ENCODE assay signal across 24 mouse cellular contexts in genomic region chr9:66104601-66105000, GRCm38 (mm10). TPM values are rescaled to one million over a fixed set of nuclear protein-coding genes. Genes with fewer than 3 reads are reported as not detected.
DNase-seq lines count a peak whose midpoint lies in the region; ATAC-seq and TF ChIP-seq lines count a peak whose summit lies in the region.
"Had no signal": no experiment of that assay in that cellular context is flagged by ENCODE, and none has a peak within 500 bp of the region (broad histone marks: within the 10 kb centered on the region; RNA-seq: fewer than 3 reads in every experiment).

No protein-coding gene starts in this region.

- TF ChIP-seq CTCF in kidney, adult 2 months (conservative IDR thresholded peaks at IDR 0.05; ENCODE audit: insufficient read depth, insufficient read length, low read depth, low read length): no peak

- no peak overlapping the region for H3K4me3 ChIP-seq in kidney, adult 2 months (ENCODE audit: insufficient read depth, low read depth, low read length)
- no peak overlapping the region for H3K4me3 ChIP-seq in kidney, embryonic 14.5 days (ENCODE audit: low read length)
- H3K4me3 ChIP-seq in liver, embryonic 11.5 days (ENCODE audit: low read depth, low read length): no peak overlapping the region
- H3K4me3 ChIP-seq in liver, embryonic 13.5 days (replicated peaks): no peak overlapping the region
- H3K4me3 ChIP-seq: embryonic facial prominence, embryonic 13.5 days; forebrain, embryonic 13.5 days; gastrocnemius, adult 2 months; hindbrain, embryonic 13.5 days had no signal

- WGBS in kidney, adult 2 months: 60% methylated on average over 4 of the region's 4 CpGs
- 93% methylated on average over 4 of the region's 4 CpGs for WGBS in kidney, embryonic 14.5 days
- 90% methylated on average over 4 of the region's 4 CpGs for WGBS in liver, embryonic 11.5 days
- WGBS in liver, embryonic 13.5 days (ENCODE audit: insufficient replicate concordance): 86% methylated on average over 4 of the region's 4 CpGs

- H3K27ac ChIP-seq in kidney, adult 2 months (ENCODE audit: insufficient read depth, low read depth, low read length): 0 out of 2 replicates have a peak overlapping the region, but pooled peaks have one; percentile 36
- H3K27ac ChIP-seq in kidney, embryonic 14.5 days (ENCODE audit: low read depth, low read length): no peak overlapping the region
- no peak overlapping the region for H3K27ac ChIP-seq in liver, embryonic 11.5 days (ENCODE audit: low read depth, low read length)
- peak overlapping the region; percentile 65; the same call in 1 of the 2 replicates for H3K27ac ChIP-seq in liver, embryonic 13.5 days
- H3K27ac ChIP-seq: embryonic facial prominence, embryonic 13.5 days; forebrain, embryonic 13.5 days; gastrocnemius, adult 2 months; hindbrain, embryonic 13.5 days had no signal

- H3K36me3 ChIP-seq in kidney, adult 2 months (ENCODE audit: control insufficient read depth, insufficient read depth, low read length): peaks cover 4% of the 10 kb centered on the region
- peaks cover 79% of the 10 kb centered on the region for H3K36me3 ChIP-seq in kidney, embryonic 14.5 days (ENCODE audit: control insufficient read depth, insufficient read depth, low read length)
- H3K36me3 ChIP-seq in liver, embryonic 11.5 days (ENCODE audit: control insufficient read depth, insufficient read depth, low read length): peaks cover 38% of the 10 kb centered on the region
- H3K36me3 ChIP-seq in liver, embryonic 13.5 days: peaks cover 90% of the 10 kb centered on the region

- ATAC-seq in kidney, embryonic 14.5 days (ENCODE audit: low FRiP score, low TSS enrichment): no peak
- ATAC-seq in liver, embryonic 11.5 days (replicated peaks; ENCODE audit: low FRiP score): no peak
- ATAC-seq in liver, embryonic 13.5 days (ENCODE audit: low read depth): peak; percentile 68; the same call in 1 of the 2 replicates
- ATAC-seq: activated CD4-positive, CD25-positive, alpha-beta regulatory T cell, adult 4 months; CD4-positive, CD25-positive, alpha-beta regulatory T cell, adult 4 months; forebrain, embryonic 13.5 days; forebrain, postnatal 0 days; Patski had no signal

- DNase-seq in kidney, adult 2 months: peak; percentile 74
- peak; percentile 29 for DNase-seq in liver
- no peak for DNase-seq in liver, embryonic 11.5 days (ENCODE audit: low spot score)
- DNase-seq in liver, embryonic 13.5 days: no peak
- peak; percentile 37 for DNase-seq in yolk sac, embryonic 10.5 days (ENCODE audit: low spot score)
- DNase-seq in right cerebral cortex, postnatal 4 days: no peak
- no peak for DNase-seq in layer of hippocampus, postnatal 36 days
- DNase-seq: adrenal gland, postnatal 14 days; B cell, adult 2 months; cerebellum, adult 18-20 months; cerebellum, adult 9-11 months; cerebellum, postnatal 36 days; forebrain, postnatal 0 days; gastrocnemius, adult 2 months; gastrocnemius, postnatal 36 days; heart, postnatal 10 days; heart, postnatal 4 days had no signal

- no peaks in the 10 kb centered on the region for H3K27me3 ChIP-seq in kidney, adult 2 months (replicated peaks; ENCODE audit: control insufficient read depth, insufficient read depth, low read length)
- H3K27me3 ChIP-seq in kidney, embryonic 14.5 days (ENCODE audit: control insufficient read depth, insufficient read depth, low read length): no peaks in the 10 kb centered on the region
- no peaks in the 10 kb centered on the region for H3K27me3 ChIP-seq in liver, embryonic 11.5 days (replicated peaks; ENCODE audit: control insufficient read depth, insufficient read depth, low read length)
- H3K27me3 ChIP-seq in liver, embryonic 13.5 days: no peaks in the 10 kb centered on the region
- H3K27me3 ChIP-seq: embryonic facial prominence, embryonic 13.5 days; forebrain, embryonic 13.5 days; hindbrain, embryonic 13.5 days; Patski had no signal

- H3K9ac ChIP-seq in kidney, embryonic 14.5 days (ENCODE audit: low read depth, low read length): no peak overlapping the region
- H3K9ac ChIP-seq in liver, embryonic 11.5 days (ENCODE audit: low read depth, low read length): no peak overlapping the region
- no peak overlapping the region for H3K9ac ChIP-seq in liver, embryonic 13.5 days
- H3K9ac ChIP-seq: embryonic facial prominence, embryonic 13.5 days; forebrain, embryonic 13.5 days; forebrain, postnatal 0 days; hindbrain, embryonic 13.5 days had no signal

- peaks cover 8% of the 10 kb centered on the region; the same call in 1 of the 2 replicates for H3K4me1 ChIP-seq in kidney, adult 2 months (ENCODE audit: control insufficient read depth, insufficient read depth, low read length)
- H3K4me1 ChIP-seq in kidney, embryonic 14.5 days (ENCODE audit: control insufficient read depth, insufficient read depth, low read length): no peaks in the 10 kb centered on the region
- no peaks in the 10 kb centered on the region for H3K4me1 ChIP-seq in liver, embryonic 11.5 days (replicated peaks; ENCODE audit: control insufficient read depth, insufficient read depth, low read length)
- peaks cover 23% of the 10 kb centered on the region for H3K4me1 ChIP-seq in liver, embryonic 13.5 days (replicated peaks)
- H3K4me1 ChIP-seq: forebrain, embryonic 13.5 days; hindbrain, embryonic 13.5 days had no signal

- H3K4me2 ChIP-seq in kidney, embryonic 14.5 days (replicated peaks; ENCODE audit: low read depth, low read length): no peak overlapping the region
- H3K4me2 ChIP-seq in liver, embryonic 11.5 days: no peak overlapping the region
- H3K4me2 ChIP-seq in liver, embryonic 13.5 days: no peak overlapping the region
- H3K4me2 ChIP-seq: embryonic facial prominence, embryonic 13.5 days; forebrain, embryonic 13.5 days; hindbrain, embryonic 13.5 days had no signal

- no peak for TF ChIP-seq POLR2A in kidney, adult 2 months (IDR thresholded peaks at IDR 0.05; ENCODE audit: low read depth, low read length)

- no peaks in the 10 kb centered on the region for H3K9me3 ChIP-seq in kidney, embryonic 14.5 days (ENCODE audit: control insufficient read depth, low read length)
- H3K9me3 ChIP-seq in liver, embryonic 11.5 days (ENCODE audit: control insufficient read depth, low read length): no peaks in the 10 kb centered on the region
- H3K9me3 ChIP-seq in liver, embryonic 13.5 days (replicated peaks): no peaks in the 10 kb centered on the region
- H3K9me3 ChIP-seq: embryonic facial prominence, embryonic 13.5 days; forebrain, embryonic 13.5 days; hindbrain, embryonic 13.5 days had no signal

RNA-seq across cellular contexts. Expression of gene Snx1, which starts 21.8 kb away (rescaled TPM):
- 74.3 and 76.7 TPM in 2 replicates for polyA plus RNA-seq in kidney, adult 2 months (2012; rRNA removed)
- 90.1 and 130 TPM in 2 replicates for polyA plus RNA-seq in kidney, embryonic 14.5 days (2014; fragmentation: Nextera tagmentation; extraction: Ambion mirVana)
- 129 and 139 TPM in 2 replicates for polyA plus RNA-seq in liver, embryonic 11.5 days (2014; fragmentation: Nextera tagmentation; extraction: Ambion mirVana)
- 79.7 and 94.6 TPM in 2 replicates for polyA plus RNA-seq in liver, embryonic 13.5 days (2015; fragmentation: Nextera tagmentation; extraction: Ambion mirVana)
- total RNA-seq in layer of hippocampus, postnatal 36 days (2021): 10 to 100 TPM; 86.9 to 93.2 TPM

RNA-seq across cellular contexts. Expression of gene Ciao2a, which starts 21.8 kb away (rescaled TPM):
- 23.3 and 39.9 TPM in 2 replicates for polyA plus RNA-seq in kidney, adult 2 months (2012; rRNA removed)
- 164 and 171 TPM in 2 replicates for polyA plus RNA-seq in kidney, embryonic 14.5 days (2014; fragmentation: Nextera tagmentation; extraction: Ambion mirVana)
- 256 and 260 TPM in 2 replicates for polyA plus RNA-seq in liver, embryonic 11.5 days (2014; fragmentation: Nextera tagmentation; extraction: Ambion mirVana)
- 196 and 222 TPM in 2 replicates for polyA plus RNA-seq in liver, embryonic 13.5 days (2015; fragmentation: Nextera tagmentation; extraction: Ambion mirVana)
- 10 to 100 TPM; 29.5 to 30.0 TPM for total RNA-seq in layer of hippocampus, postnatal 36 days (2021)

RNA-seq across cellular contexts. Expression of gene Snx22, which starts 35.1 kb away (rescaled TPM):
- polyA plus RNA-seq in kidney, adult 2 months (2012; rRNA removed): 1.1 and 1.6 TPM in 2 replicates
- 0.91 and 1.5 TPM in 2 replicates for polyA plus RNA-seq in kidney, embryonic 14.5 days (2014; fragmentation: Nextera tagmentation; extraction: Ambion mirVana)
- 6.5 and 7.0 TPM in 2 replicates for polyA plus RNA-seq in liver, embryonic 11.5 days (2014; fragmentation: Nextera tagmentation; extraction: Ambion mirVana)
- polyA plus RNA-seq in liver, embryonic 13.5 days (2015; fragmentation: Nextera tagmentation; extraction: Ambion mirVana): 29.2 and 31.4 TPM in 2 replicates
- total RNA-seq in layer of hippocampus, postnatal 36 days (2021): 1 to 10 TPM; 5.5 to 6.0 TPM

RNA-seq across cellular contexts. Expression of gene Ppib, which starts 44.6 kb away (rescaled TPM):
- polyA plus RNA-seq in kidney, adult 2 months (2012; rRNA removed): 278 and 338 TPM in 2 replicates
- 622 and 701 TPM in 2 replicates for polyA plus RNA-seq in kidney, embryonic 14.5 days (2014; fragmentation: Nextera tagmentation; extraction: Ambion mirVana)
- 569 TPM in 2 replicates for polyA plus RNA-seq in liver, embryonic 11.5 days (2014; fragmentation: Nextera tagmentation; extraction: Ambion mirVana)
- 380 and 383 TPM in 2 replicates for polyA plus RNA-seq in liver, embryonic 13.5 days (2015; fragmentation: Nextera tagmentation; extraction: Ambion mirVana)
- 100 to 1,000 TPM; 194 to 206 TPM for total RNA-seq in layer of hippocampus, postnatal 36 days (2021)

RNA-seq across cellular contexts. Expression of gene Dapk2, which starts 53.4 kb away (rescaled TPM):
- polyA plus RNA-seq in kidney, adult 2 months (2012; rRNA removed): 10.8 and 11.8 TPM in 2 replicates
- 3.3 and 4.2 TPM in 2 replicates for polyA plus RNA-seq in kidney, embryonic 14.5 days (2014; fragmentation: Nextera tagmentation; extraction: Ambion mirVana)
- 5.9 and 6.1 TPM in 2 replicates for polyA plus RNA-seq in liver, embryonic 11.5 days (2014; fragmentation: Nextera tagmentation; extraction: Ambion mirVana)
- polyA plus RNA-seq in liver, embryonic 13.5 days (2015; fragmentation: Nextera tagmentation; extraction: Ambion mirVana): 20.5 and 23.8 TPM in 2 replicates
- total RNA-seq in layer of hippocampus, postnatal 36 days (2021): under 1 TPM; 0.90 to 0.91 TPM

Comparison
In these comparisons a context has a peak if more than half of its experiments do, and no peak if none do; other contexts are left out.
1. DNase-seq: peak in kidney, adult 2 months (single experiment), liver (single experiment) and yolk sac, embryonic 10.5 days (single experiment); none in liver, embryonic 11.5 days (single experiment), liver, embryonic 13.5 days (single experiment), right cerebral cortex, postnatal 4 days (single experiment) and layer of hippocampus, postnatal 36 days (0 of 2).
2. H3K27ac ChIP-seq: peak in kidney, adult 2 months (single experiment) and liver, embryonic 13.5 days (single experiment); none in kidney, embryonic 14.5 days (single experiment) and liver, embryonic 11.5 days (single experiment).